Mouse (Mus musculus) hindbrain, embryonic 16.5 days (tissue): ENCODE results near the gene Nif3l1. TPM values are rescaled to one million over a fixed set of nuclear protein-coding genes. Genes with fewer than 3 reads are reported as not detected.

Source experiments
- ATAC-seq: fragments of 200-750 bp; cut with Nextera tagmentation; 2 replicates; pipeline ENCODE4 v1.8.0; 2017; ENCODE audit warnings: moderate TSS enrichment, moderate library complexity
- H3K27ac ChIP-seq: fragments of 300-500 bp; sonication (generic); 2 replicates; pipeline ENCODE4 v1.5.1; 2014; ENCODE audit warnings: low read depth, mild to moderate bottlenecking, control low read depth, low read length, moderate library complexity
- H3K27me3 ChIP-seq: fragments of 300-500 bp; sonication (generic); replicated peaks from 2 replicates; pipeline ENCODE4 v1.6.1; 2014; ENCODE audit warnings: low read length; ENCODE audit not compliant: control insufficient read depth, insufficient read depth
- H3K36me3 ChIP-seq: fragments of 300-500 bp; sonication (generic); 2 replicates; pipeline ENCODE4 v1.6.1; 2014; ENCODE audit warnings: mild to moderate bottlenecking, low read length, moderate library complexity, mixed read lengths; ENCODE audit not compliant: control insufficient read depth, insufficient read depth
- H3K4me1 ChIP-seq: fragments of 300-500 bp; sonication (generic); 2 replicates; pipeline ENCODE4 v1.6.1; 2014; ENCODE audit warnings: low read depth, low read length; ENCODE audit not compliant: control insufficient read depth, insufficient read depth
- H3K4me2 ChIP-seq: fragments of 300-500 bp; sonication (generic); 2 replicates; pipeline ENCODE4 v1.6.1; 2014; ENCODE audit warnings: mild to moderate bottlenecking, low read length, control low read depth, moderate library complexity
- H3K4me3 ChIP-seq: fragments of 300-500 bp; sonication (generic); 2 replicates; pipeline ENCODE4 v1.5.1; 2014; ENCODE audit warnings: mild to moderate bottlenecking, low read length, control low read depth, moderate library complexity
- H3K9ac ChIP-seq: fragments of 300-500 bp; sonication (generic); 2 replicates; pipeline ENCODE4 v1.6.1; 2014; ENCODE audit warnings: low read depth, mild to moderate bottlenecking, control low read depth, low read length, moderate library complexity
- H3K9me3 ChIP-seq: fragments of 300-500 bp; sonication (generic); 2 replicates; pipeline ENCODE4 v1.6.1; 2014; ENCODE audit warnings: mild to moderate bottlenecking, low read length, moderate library complexity; ENCODE audit not compliant: control insufficient read depth
- WGBS: fragments of 180-500 bp; shearing (Covaris S2); extraction: QIAGEN DNeasy Blood & Tissue Kit; methylation state at CpG from one replicate; pipeline ENCODE4 v1.1.7; 2014; 5-methylcytosine and 5-hydroxymethylcytosine counted together
- polyA plus RNA-seq: library from polyadenylated mRNA; unstranded; fragments of >200 nt; fragmentation: Nextera tagmentation; extraction: Ambion mirVana; gene quantifications from 2 replicates; pipeline ENCODE4 v1.2.1, GENCODE M21; 2015

Gene Nif3l1
- polyA plus RNA-seq, 1 experiment from 2014 or later: 50.7 TPM

DNA sequence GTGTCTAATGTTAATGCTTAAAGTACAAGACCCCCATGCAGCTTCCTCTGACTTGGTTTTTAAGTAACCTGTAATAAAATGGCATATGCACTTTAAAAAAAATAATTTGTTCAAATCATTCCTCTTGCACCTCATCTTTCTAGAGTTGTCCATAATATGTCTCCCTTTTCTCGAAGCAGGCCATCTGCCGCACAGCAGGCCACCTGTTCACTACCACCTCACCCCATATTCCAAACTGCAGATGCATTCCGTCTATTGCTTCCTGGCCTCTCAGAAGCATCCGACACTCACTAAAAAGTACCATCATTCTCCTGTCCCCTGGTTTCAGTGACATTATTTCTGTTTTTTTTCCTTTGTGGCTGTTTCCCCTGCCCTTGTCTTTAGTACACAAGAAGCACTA lies 20.6 kb downstream of the Nif3l1 start:
- no peaks in the 10 kb centered on the region for H3K9me3 ChIP-seq
- no peaks in the 10 kb centered on the region for H3K4me1 ChIP-seq
- no peaks in the 10 kb centered on the region for H3K27me3 ChIP-seq
- ATAC-seq: no peak
- H3K27ac ChIP-seq: no peak overlapping the region
- H3K9ac ChIP-seq: no peak overlapping the region
- 89% methylated on average over 4 of the region's 4 CpGs for WGBS
- H3K4me2 ChIP-seq: no peak overlapping the region
- peaks cover 44% of the 10 kb centered on the region for H3K36me3 ChIP-seq
- no peak overlapping the region for H3K4me3 ChIP-seq

DNA sequence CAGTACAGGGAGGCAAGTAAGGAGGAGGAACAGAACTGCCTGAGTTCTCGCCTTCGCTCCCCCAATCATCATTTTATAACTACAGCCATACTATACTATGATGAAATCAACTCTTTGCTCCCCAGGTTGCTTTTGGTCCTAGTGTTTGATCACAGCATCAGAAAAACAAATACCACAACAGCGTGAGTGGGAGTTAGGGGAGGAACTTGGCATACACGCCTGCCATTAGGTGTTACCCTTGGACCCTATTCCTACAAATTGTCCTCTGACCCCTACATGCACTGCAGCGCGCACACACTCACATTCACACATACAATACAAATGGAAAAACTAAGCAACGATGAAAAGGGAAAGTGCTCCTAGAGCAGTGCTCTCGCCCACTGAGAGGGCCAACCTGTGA lies 30.7 kb downstream of the Nif3l1 start:
- Histone ChIP-seq H3K9ac (no peak overlapping the region), H3K27ac (no peak overlapping the region), H3K27me3 (no peaks in the 10 kb centered on the region), H3K36me3 (peaks cover 51% of the 10 kb centered on the region), H3K4me1 (no peaks in the 10 kb centered on the region), H3K9me3 (no peaks in the 10 kb centered on the region), H3K4me3 (no peak overlapping the region), H3K4me2 (no peak overlapping the region)
- 97% methylated on average over 8 of the region's 8 CpGs for WGBS
- no peak for ATAC-seq

- Histone ChIP-seq H3K4me2 (no peak overlapping the region), H3K27ac (no peak overlapping the region), H3K4me1 (no peaks in the 10 kb centered on the region), H3K4me3 (no peak overlapping the region), H3K9me3 (no peaks in the 10 kb centered on the region), H3K36me3 (peaks cover 27% of the 10 kb centered on the region), H3K9ac (no peak overlapping the region), H3K27me3 (no peaks in the 10 kb centered on the region)
- WGBS: 87% methylated on average over 4 of the region's 4 CpGs
- ATAC-seq: no peak
Measured at GRCm38 (mm10) chr1:58482647-58483046, 37.7 kb downstream of the Nif3l1 start.

GRCm38 (mm10) chr1:58495603-58496002 lies 50.7 kb downstream of the Nif3l1 start:
- Histone ChIP-seq H3K36me3 (peaks cover 34% of the 10 kb centered on the region), H3K27ac (no peak overlapping the region), H3K27me3 (no peaks in the 10 kb centered on the region), H3K9me3 (no peaks in the 10 kb centered on the region), H3K4me2 (no peak overlapping the region), H3K4me3 (no peak overlapping the region), H3K9ac (no peak overlapping the region), H3K4me1 (no peaks in the 10 kb centered on the region)
- no peak for ATAC-seq
- WGBS: 93% methylated on average over 6 of the region's 6 CpGs

DNA sequence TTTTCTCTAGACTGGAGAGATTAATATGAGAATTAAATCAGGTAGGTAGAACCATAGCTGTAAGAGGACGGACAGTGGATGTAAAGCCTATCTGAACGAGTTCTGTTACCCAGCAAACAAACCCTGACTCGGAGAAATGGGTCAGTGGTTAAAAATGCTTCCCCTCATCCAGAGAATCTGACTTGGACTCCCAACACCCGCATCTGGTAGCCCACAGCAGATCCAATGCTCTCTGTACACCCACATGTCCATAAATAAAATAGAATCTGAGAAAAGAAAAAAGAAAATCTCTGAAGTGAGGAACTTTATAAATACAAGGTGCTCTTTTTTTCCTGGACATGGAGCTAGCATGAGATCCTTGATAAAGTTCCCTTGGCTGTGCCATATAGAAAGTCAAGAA lies 52.7 kb downstream of the Nif3l1 start:
- H3K9ac ChIP-seq: no peak overlapping the region
- H3K4me3 ChIP-seq: no peak overlapping the region
- ATAC-seq: no peak
- H3K4me1 ChIP-seq: no peaks in the 10 kb centered on the region
- H3K27ac ChIP-seq: no peak overlapping the region
- 92% methylated on average over 4 of the region's 4 CpGs for WGBS
- no peaks in the 10 kb centered on the region for H3K27me3 ChIP-seq
- no peaks in the 10 kb centered on the region for H3K9me3 ChIP-seq
- peaks cover 26% of the 10 kb centered on the region for H3K36me3 ChIP-seq
- H3K4me2 ChIP-seq: no peak overlapping the region

DNA sequence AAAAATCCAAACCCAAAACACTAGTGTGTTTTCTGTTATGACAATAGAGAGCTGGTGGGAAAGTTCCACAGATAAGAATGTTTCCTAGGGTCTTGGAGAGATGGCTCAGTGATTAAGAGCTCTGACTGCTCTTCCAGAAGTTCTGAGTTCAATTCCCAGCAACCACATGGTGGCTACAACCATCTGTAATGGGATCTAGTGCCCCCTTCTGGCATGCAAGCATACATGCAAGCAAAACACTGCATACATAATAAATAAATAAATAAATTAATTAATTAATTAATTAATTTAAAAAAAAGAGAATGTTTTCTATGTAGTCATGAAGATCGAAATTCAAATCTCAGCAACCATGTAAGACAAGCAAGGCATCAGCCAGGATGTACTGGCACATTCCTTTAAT lies 53.8 kb downstream of the Nif3l1 start:
- ATAC-seq: no peak
- H3K9me3 ChIP-seq: no peaks in the 10 kb centered on the region
- H3K4me1 ChIP-seq: peaks cover 7% of the 10 kb centered on the region
- no peak overlapping the region for H3K4me3 ChIP-seq
- peaks cover 22% of the 10 kb centered on the region for H3K36me3 ChIP-seq
- H3K27ac ChIP-seq: no peak overlapping the region
- WGBS: 98% methylated on average over 1 of the region's 1 CpGs
- H3K4me2 ChIP-seq: no peak overlapping the region
- H3K9ac ChIP-seq: no peak overlapping the region
- H3K27me3 ChIP-seq: no peaks in the 10 kb centered on the region

DNA sequence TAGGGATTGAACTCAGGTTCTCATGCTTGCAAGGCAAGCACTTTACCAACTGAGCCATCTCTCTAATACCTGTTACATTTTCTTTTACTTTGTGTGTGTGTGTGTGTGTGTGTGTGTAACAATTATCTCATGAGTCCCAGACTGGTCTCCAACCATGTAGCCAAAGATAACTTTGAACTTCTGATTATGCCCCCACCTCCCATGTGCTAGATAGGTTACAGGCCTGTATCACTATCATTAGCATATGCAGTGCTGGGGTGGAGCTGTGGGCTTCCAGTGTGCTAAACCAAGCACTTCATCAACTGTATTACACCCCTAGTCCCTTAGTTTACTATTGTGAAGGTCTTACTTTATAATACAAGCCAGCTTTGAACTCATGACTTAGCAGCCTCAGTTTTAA lies 58.2 kb downstream of the Nif3l1 start:
- no peak for ATAC-seq
- peaks cover 16% of the 10 kb centered on the region for H3K36me3 ChIP-seq
- no peak overlapping the region for H3K4me2 ChIP-seq
- no peak overlapping the region for H3K27ac ChIP-seq
- peaks cover 15% of the 10 kb centered on the region for H3K9me3 ChIP-seq
- no peak overlapping the region for H3K4me3 ChIP-seq
- peaks cover 15% of the 10 kb centered on the region for H3K4me1 ChIP-seq
- no peak overlapping the region for H3K9ac ChIP-seq
- no peaks in the 10 kb centered on the region for H3K27me3 ChIP-seq

GRCm38 (mm10) chr1:58503793-58504370 lies 58.9 kb downstream of the Nif3l1 start:
- Histone ChIP-seq H3K4me3 (peak overlapping the region; percentile 100), H3K36me3 (peaks cover 16% of the 10 kb centered on the region), H3K9ac (peak overlapping the region; percentile 91), H3K4me2 (peak overlapping the region; percentile 94), H3K9me3 (peaks cover 20% of the 10 kb centered on the region), H3K4me1 (peaks cover 15% of the 10 kb centered on the region), H3K27ac (peak overlapping the region; percentile 84), H3K27me3 (no peaks in the 10 kb centered on the region)
- 22% methylated on average over 9 of the region's 9 CpGs for WGBS
- no peak for ATAC-seq

GRCm38 (mm10) chr1:58504577-58505254 lies 59.8 kb downstream of the Nif3l1 start, which contains the start of gene Orc2:
TSS of gene Orc2 (minus strand) at chr1:58505109.
- Histone ChIP-seq H3K4me2 (peak within 1 kb of the TSS; percentile 94), H3K4me1 (peaks cover 15% of the 10 kb centered on the region), H3K9ac (peak within 1 kb of the TSS; percentile 91), H3K27me3 (no peaks in the 10 kb centered on the region), H3K27ac (peak within 1 kb of the TSS; percentile 84), H3K9me3 (peaks cover 20% of the 10 kb centered on the region), H3K36me3 (peaks cover 11% of the 10 kb centered on the region), H3K4me3 (peak within 1 kb of the TSS; percentile 100)
- ATAC-seq: peak; percentile 100
- under 1% methylated on average over 45 of the region's 64 CpGs for WGBS
